Mouse (Mus musculus) intestine, postnatal 0 days (tissue): ENCODE data around the gene Pi4ka. TPM values are rescaled to one million over a fixed set of nuclear protein-coding genes. Genes with fewer than 3 reads are reported as not detected.

Source experiments
- ATAC-seq: fragments of 200-750 bp; cut with Nextera tagmentation; 2 replicates; pipeline ENCODE4 v1.8.0; 2017; ENCODE audit warnings: mild to moderate bottlenecking, moderate TSS enrichment, moderate library complexity
- H3K27ac ChIP-seq: fragments of 300-500 bp; sonication (generic); 2 replicates; pipeline ENCODE4 v1.5.1; 2014; ENCODE audit warnings: mild to moderate bottlenecking, low read depth, low read length, moderate library complexity
- H3K27me3 ChIP-seq: fragments of 300-500 bp; sonication (generic); replicated peaks from 2 replicates; pipeline ENCODE4 v1.6.1; 2014; ENCODE audit warnings: low read length, mixed read lengths; ENCODE audit not compliant: control insufficient read depth, insufficient read depth
- H3K36me3 ChIP-seq: fragments of 300-500 bp; sonication (generic); 2 replicates; pipeline ENCODE4 v1.6.1; 2014; ENCODE audit warnings: mild to moderate bottlenecking, moderate library complexity; ENCODE audit not compliant: control insufficient read depth, insufficient read depth
- H3K4me1 ChIP-seq: fragments of 300-500 bp; sonication (generic); replicated peaks from 2 replicates; pipeline ENCODE4 v1.6.1; 2014; ENCODE audit warnings: antibody characterized with exemption, low read length, mixed read lengths; ENCODE audit not compliant: control insufficient read depth, insufficient read depth
- H3K4me2 ChIP-seq: fragments of 300-500 bp; sonication (generic); replicated peaks from 2 replicates; pipeline ENCODE4 v1.6.1; 2014; ENCODE audit warnings: low read depth, mild to moderate bottlenecking, moderate library complexity
- H3K4me3 ChIP-seq: fragments of 300-500 bp; sonication (generic); 2 replicates; pipeline ENCODE4 v1.5.1; 2014; ENCODE audit warnings: low read depth, low read length
- H3K9ac ChIP-seq: fragments of 300-500 bp; sonication (generic); 2 replicates; pipeline ENCODE4 v1.6.1; 2014; ENCODE audit warnings: mild to moderate bottlenecking, low read depth, low read length
- H3K9me3 ChIP-seq: fragments of 300-500 bp; sonication (generic); 2 replicates; pipeline ENCODE4 v1.6.1; 2016; ENCODE audit warnings: mixed run types; ENCODE audit not compliant: control insufficient read depth
- CTCF ChIP-seq: sonication (generic); IDR thresholded peaks from 2 replicates; pipeline ENCODE4 v1.5.1; 2016; ENCODE audit warnings: low read depth, mild to moderate bottlenecking, control low read depth, antibody characterized with exemption, moderate library complexity
- WGBS: fragments of 180-500 bp; shearing (Covaris S2); extraction: QIAGEN DNeasy Blood & Tissue Kit; methylation state at CpG from one replicate; pipeline ENCODE4 v1.1.7; 2014; 5-methylcytosine and 5-hydroxymethylcytosine counted together
- polyA plus RNA-seq: library from polyadenylated mRNA; unstranded; fragments of >200 nt; fragmentation: Nextera tagmentation; extraction: Ambion mirVana; gene quantifications from 2 replicates; pipeline ENCODE4 v1.2.1, GENCODE M21; 2015

The Pi4ka gene
- polyA plus RNA-seq, 1 experiment from 2014 or later, result 20.5 TPM

GRCm38 (mm10) chr16:17382306-17382705 lies 23.8 kb downstream of the Pi4ka start:
- H3K4me2 ChIP-seq, result no peak overlapping the region
- ATAC-seq, result no peak
- H3K36me3 ChIP-seq, result peaks cover 28% of the 10 kb centered on the region
- H3K4me3 ChIP-seq, result no peak overlapping the region
- H3K9me3 ChIP-seq, result no peaks in the 10 kb centered on the region
- no peak for TF ChIP-seq CTCF
- H3K27me3 ChIP-seq, result no peaks in the 10 kb centered on the region
- H3K4me1 ChIP-seq, result no peaks in the 10 kb centered on the region
- H3K27ac ChIP-seq, result no peak overlapping the region
- 88% methylated on average over 4 of the region's 4 CpGs for WGBS
- no peak overlapping the region for H3K9ac ChIP-seq

- 96% methylated on average over 4 of the region's 4 CpGs for WGBS
- Histone ChIP-seq H3K4me3 (no peak overlapping the region), H3K4me1 (no peaks in the 10 kb centered on the region), H3K9ac (no peak overlapping the region), H3K9me3 (no peaks in the 10 kb centered on the region), H3K36me3 (peaks cover 45% of the 10 kb centered on the region), H3K27me3 (no peaks in the 10 kb centered on the region), H3K4me2 (no peak overlapping the region), H3K27ac (no peak overlapping the region)
- no peak for ATAC-seq
- no peak for TF ChIP-seq CTCF
Measured at GRCm38 (mm10) chr16:17358787-17359186, 47.3 kb downstream of the Pi4ka start.

- no peak overlapping the region for H3K4me2 ChIP-seq
- TF ChIP-seq CTCF, result no peak
- H3K27me3 ChIP-seq, result no peaks in the 10 kb centered on the region
- H3K4me1 ChIP-seq, result no peaks in the 10 kb centered on the region
- ATAC-seq, result no peak
- no peak overlapping the region for H3K9ac ChIP-seq
- H3K36me3 ChIP-seq, result peaks cover 55% of the 10 kb centered on the region
- H3K27ac ChIP-seq, result no peak overlapping the region
- H3K9me3 ChIP-seq, result no peaks in the 10 kb centered on the region
- 85% methylated on average over 6 of the region's 6 CpGs for WGBS
- no peak overlapping the region for H3K4me3 ChIP-seq
Measured at GRCm38 (mm10) chr16:17356031-17356430, 50.1 kb downstream of the Pi4ka start.

- Histone ChIP-seq H3K4me1 (no peaks in the 10 kb centered on the region), H3K9me3 (no peaks in the 10 kb centered on the region), H3K4me3 (no peak overlapping the region), H3K4me2 (no peak overlapping the region), H3K9ac (no peak overlapping the region), H3K36me3 (peaks cover 34% of the 10 kb centered on the region), H3K27ac (no peak overlapping the region), H3K27me3 (no peaks in the 10 kb centered on the region)
- ATAC-seq, result no peak
- 43% methylated on average over 1 of the region's 1 CpGs for WGBS
- TF ChIP-seq CTCF, result no peak
Measured at GRCm38 (mm10) chr16:17346766-17347165, 59.3 kb downstream of the Pi4ka start.

- H3K4me3 ChIP-seq, result no peak overlapping the region
- no peak overlapping the region for H3K9ac ChIP-seq
- H3K4me2 ChIP-seq, result no peak overlapping the region
- H3K36me3 ChIP-seq, result peaks cover 24% of the 10 kb centered on the region
- no peaks in the 10 kb centered on the region for H3K27me3 ChIP-seq
- H3K4me1 ChIP-seq, result no peaks in the 10 kb centered on the region
- no peaks in the 10 kb centered on the region for H3K9me3 ChIP-seq
- ATAC-seq, result no peak
- no peak overlapping the region for H3K27ac ChIP-seq
- TF ChIP-seq CTCF, result no peak
- WGBS, result 63% methylated on average over 2 of the region's 2 CpGs
Measured at GRCm38 (mm10) chr16:17345813-17346155, 60.3 kb downstream of the Pi4ka start.

GRCm38 (mm10) chr16:17345141-17345812 lies 60.8 kb downstream of the Pi4ka start:
- peaks cover 19% of the 10 kb centered on the region for H3K36me3 ChIP-seq
- H3K4me1 ChIP-seq, result no peaks in the 10 kb centered on the region
- H3K9me3 ChIP-seq, result no peaks in the 10 kb centered on the region
- ATAC-seq, result peak; percentile 82
- H3K9ac ChIP-seq, result no peak overlapping the region
- no peaks in the 10 kb centered on the region for H3K27me3 ChIP-seq
- H3K27ac ChIP-seq, result no peak overlapping the region
- no peak overlapping the region for H3K4me3 ChIP-seq
- WGBS, result 31% methylated on average over 8 of the region's 8 CpGs
- no peak for TF ChIP-seq CTCF
- H3K4me2 ChIP-seq, result no peak overlapping the region
